Mouse (Mus musculus): ENCODE measurements around the gene Gja1. TPM values are rescaled to one million over a fixed set of nuclear protein-coding genes. Genes with fewer than 3 reads are reported as not detected.

Gene Gja1
- polyA plus RNA-seq (2012; rRNA removed): 1.8 and 2.1 TPM in 2 replicates

DNA sequence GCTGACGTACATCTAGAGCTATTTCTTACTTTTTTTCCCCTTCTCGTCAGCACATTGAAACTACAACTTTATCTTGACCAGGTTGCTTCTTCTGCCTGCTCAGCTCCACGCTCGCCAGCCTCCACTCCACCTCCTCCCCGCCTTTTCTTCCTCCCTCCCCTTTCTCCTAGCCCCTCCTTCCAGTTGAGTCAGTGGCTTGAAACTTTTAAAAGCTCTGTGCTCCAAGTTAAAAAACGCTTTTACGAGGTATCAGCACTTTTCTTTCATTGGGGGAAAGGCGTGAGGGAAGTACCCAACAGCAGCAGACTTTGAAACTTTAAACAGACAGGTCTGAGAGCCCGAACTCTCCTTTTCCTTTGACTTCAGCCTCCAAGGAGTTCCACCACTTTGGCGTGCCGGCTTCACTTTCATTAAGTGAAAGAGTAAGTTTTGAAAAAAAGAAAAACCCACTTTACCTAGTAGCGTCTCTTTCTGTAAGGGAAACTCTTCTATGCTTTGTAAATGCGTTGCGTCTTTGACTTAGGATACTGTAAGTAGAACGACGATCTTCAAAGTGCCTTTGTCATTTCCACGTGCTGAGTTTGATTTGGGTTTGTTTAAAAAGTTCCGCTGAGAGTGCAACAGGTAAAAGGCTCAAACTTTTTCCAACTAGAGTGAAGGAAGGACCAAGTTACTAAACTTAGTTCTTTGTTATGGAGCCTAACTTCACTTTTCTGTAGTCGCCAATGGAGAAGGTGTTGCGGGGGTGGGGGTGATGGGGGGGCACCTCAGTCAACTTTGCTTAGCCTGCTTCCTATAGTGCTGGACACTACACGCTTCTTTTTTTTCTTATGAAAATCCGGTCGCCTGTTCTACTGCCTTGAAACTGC is at the start of gene Gja1:
Gja1 (plus strand) TSS at position 234 of the 869 bp plus-strand sequence.

Other genes starting within 250 kb of the Gja1 start
- gene Tbc1d32, start 148.6 kb upstream of the Gja1 start, polyA plus RNA-seq (2012; rRNA removed): 0.27 and 0.33 TPM in 2 replicates

Measured in liver, embryonic 14 days (tissue).